Mouse (Mus musculus) cerebellum, adult 9-10 months (tissue): ENCODE results near the gene Trim7.
"Not testable (repeated sequence)": the region's sequence is repeated elsewhere in the genome, so short reads cannot be mapped to it uniquely, and the experiment has no call there.

Source experiments
- DNase-seq: peaks from one replicate; pipeline ENCODE4 v3.0.0; 2022

Trim7 gene

DNA sequence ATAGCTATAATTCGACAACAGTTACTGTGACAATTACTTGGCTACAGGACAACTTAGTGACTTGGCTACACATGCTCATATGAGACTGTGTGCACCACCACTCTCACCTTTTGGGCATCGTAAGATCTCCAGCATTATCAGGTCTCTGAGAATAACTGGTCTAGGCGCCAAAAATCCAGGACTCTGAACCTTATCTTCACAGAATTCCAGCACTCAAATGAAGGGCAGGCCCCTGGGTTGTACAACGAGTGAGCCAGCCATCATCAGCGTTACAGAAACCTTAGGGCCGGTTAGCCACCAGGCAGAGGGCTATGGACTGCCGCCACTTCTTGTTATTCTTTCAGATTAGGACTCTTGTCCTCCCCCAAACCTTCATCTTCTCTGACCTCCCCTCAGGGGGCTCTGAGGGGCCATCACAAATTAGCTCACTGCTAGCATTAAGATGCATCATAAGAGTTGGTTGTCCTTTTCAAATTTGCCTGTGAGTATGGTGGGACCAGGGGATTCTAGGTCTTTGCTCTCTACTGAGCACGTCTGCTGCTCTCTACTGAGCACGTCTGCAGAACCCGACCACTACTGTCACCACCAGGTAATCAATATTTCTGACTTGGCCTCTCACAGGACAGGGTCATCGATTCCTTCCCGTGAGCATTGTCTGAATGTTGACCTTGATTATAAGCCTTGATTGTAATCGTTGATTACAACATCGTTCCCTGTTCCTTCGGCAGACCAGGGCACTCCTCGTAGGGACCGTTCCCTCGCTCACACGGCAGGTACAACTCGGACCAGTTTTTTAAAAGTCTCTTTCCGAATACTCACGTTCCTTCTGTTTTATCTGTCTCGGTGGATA, 26.9 kb downstream of the Trim7 start:
- DNase-seq, result peak; percentile 60

DNA sequence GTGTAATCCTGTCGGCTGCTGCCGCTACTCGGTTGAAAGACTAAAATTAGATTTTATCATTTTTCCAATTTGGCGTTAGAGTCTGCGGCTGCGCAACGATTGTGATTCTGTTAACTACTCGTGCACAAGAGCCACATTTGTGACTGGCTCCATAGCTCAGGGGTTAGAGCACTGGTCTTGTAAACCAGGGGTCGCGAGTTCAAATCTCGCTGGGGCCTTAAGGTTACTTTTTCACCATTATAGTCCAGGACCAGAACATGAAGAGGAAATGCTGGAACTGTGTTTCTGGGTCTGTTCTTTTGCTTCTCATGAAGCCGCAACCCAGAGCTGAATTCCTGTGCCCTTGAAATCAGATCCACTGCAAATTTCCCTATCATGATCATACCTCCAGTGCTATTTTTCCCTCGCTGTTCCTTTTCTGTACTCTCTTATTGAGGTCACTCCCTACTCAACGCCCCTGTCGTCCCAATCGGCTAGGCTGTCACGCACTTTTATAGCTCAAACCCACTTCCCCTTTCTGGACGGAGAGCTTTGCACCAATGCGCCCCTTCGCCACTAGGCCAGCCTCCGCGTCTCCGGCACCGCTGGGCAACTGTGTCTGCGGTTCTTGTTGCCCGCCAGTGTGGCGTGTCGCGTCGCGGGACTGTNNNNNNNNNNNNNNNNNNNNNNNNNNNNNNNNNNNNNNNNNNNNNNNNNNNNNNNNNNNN, 27.7 kb downstream of the Trim7 start:
- DNase-seq, result peak; percentile 94

DNA sequence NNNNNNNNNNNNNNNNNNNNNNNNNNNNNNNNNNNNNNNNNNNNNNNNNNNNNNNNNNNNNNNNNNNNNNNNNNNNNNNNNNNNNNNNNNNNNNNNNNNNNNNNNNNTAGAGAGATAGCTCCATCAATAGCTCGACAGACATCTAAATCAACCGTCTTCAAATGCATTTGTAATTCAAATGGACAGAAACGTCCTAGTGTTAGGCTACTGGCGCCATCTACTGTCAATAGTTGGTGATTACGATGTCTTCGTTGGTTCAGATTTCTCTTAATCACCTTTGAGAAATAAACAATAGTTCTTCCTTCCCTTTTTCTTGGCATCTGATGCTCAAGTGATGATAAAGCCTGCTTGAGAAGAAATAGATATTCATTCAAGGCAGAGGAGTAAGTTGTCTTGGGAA, 33.1 kb downstream of the Trim7 start:
- DNase-seq, result peak; percentile 85

DNA sequence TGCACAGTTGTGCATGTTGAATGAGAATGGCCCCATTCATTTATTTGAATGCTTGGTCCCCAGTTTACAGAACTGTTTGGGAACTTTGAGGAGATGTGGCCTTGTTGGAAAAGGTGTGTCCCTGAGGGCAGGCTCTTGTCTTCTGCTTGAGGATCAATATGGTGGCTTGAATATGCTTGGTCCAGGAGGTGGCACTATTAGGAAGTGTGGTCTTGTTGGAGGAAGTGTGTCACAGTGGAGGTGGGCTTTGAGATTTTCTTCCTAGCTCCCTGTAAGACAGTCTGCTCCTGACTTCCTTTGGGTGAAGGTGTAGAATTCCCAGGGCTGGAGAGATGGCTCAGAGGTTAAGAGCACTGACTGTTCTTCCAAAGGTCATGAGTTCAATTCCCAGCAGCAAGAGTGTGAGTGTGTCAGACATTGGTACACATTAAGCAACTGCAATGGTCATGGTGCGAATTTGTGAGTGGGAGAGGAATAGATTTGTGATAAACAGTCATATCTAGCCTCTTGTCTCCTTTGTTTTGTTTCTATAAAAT, 36.9 kb downstream of the Trim7 start:
- DNase-seq, result no peak

DNA sequence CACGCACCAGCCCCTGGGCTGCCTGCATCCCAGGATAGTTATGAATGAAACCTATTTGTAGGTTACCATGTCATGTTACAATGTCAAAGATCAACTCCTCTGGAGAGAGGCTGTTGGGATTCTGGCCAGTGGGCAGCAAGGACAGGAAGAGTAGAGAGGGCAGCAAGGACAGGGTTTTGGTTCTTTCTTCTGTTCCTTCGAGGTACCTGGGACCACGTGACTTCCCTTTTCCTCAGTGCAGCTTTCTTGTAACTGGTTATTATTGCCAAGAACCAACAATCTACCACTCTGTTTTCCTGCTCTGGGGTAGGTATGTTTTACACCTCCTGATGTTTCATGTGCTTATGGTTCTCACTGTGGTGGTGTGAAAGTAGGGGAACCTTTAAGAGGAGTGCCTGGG, 37.9 kb downstream of the Trim7 start:
- no peak for DNase-seq

DNA sequence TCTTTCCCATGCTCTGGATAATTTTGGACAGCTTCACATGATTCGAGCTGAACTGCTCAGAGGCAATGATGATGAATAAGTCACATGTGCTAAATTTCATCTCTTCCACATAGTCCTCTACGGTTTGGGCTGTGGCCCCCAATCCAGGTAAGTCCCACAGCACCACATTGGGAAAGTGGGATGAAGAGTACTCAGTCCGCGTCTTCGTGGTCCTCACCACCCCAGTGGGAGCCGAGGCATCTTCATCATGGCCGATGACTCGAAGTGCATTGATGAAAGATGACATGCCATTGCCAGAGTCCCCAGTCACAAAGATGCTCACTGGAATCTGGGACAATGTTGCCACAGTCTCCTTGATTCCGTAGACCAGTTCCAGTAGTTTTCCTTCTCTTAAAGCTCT, 40.5 kb downstream of the Trim7 start:
- DNase-seq, result no peak

DNA sequence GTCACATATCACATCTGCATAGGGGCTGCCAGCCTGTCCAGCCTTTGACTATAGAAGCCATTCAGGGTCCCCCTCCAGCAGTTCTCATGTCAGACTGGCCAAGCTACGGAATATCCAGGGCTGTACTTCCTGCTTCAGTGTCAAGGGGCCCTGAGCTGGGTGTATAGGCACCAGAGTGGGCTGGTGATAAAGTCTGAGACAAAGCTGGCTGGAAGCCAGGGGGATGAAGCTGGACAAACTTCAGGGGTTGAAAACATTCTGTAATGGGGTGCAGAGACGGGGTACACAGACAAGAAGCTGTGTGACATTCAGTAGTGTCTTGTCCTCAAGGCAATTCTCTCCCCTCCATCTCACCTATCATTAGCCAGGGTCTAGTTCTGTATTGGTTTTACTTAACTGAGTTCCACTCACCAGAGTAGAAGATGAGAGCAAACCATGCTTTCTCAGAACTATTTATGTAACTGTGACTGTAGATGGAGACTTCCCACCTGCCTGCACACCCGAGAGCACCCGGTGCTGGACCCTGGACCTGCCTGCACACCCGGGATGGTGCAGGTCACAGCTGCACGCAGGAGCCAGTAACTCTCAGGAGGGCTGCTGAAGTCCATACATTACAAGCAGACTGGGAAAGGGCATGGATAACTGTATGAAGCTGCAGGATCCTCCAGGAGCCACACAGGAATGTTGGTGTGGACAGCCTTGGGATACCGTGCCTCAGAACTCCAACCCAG, 43.6 kb downstream of the Trim7 start:
- DNase-seq, result no peak

DNA sequence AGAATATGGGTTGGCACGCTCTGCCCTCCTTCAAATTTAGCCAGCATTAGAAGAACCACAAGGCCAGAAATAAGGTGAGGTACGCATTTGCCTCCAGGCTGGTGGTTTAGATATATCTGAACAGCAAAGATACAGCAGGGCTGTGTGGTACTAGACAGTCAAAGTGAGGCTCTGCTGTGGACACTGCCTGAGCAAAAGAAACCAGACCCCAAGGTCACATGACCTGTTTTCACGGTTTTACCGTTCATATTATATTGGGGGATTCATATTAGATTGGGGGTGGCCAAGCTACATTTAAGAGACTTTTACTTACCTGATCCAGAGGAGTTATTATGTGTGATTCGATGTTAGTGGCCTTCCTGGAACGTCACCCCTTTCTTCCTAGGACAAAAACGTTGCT, 44.8 kb downstream of the Trim7 start:
- DNase-seq, result peak; percentile 3

DNA sequence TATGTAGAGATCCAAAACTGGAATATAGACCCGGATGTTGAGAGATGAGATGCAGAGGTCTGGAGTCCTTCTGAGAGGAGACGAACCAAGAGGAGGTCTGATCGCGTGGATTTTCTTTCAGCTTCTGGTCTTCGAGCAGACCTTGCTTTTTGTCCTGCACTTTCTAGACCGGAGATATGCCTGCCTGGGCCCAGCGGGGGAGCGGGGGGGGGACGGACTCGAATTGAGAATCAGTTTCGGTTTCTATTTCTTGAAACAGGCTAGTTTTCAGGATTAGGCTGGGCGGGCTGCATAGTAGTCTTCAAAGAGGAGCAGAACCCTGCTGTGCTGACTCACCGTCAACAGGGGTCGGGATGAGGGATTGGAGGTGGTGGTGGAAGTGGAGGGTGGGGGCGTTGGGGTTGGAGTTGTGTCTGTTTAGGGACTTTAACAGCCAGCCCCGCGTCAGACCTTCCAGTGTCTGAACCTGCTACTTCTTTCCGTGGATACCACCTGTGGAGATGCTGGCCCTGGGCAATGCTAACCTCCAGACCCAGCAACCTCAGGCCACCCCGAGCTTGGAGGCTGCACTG, 45.3 kb downstream of the Trim7 start, which contains the start of gene Irgm1:
Irgm1 (minus strand) TSS at position 483 of the 572 bp plus-strand sequence.
- DNase-seq, result no peak

DNA sequence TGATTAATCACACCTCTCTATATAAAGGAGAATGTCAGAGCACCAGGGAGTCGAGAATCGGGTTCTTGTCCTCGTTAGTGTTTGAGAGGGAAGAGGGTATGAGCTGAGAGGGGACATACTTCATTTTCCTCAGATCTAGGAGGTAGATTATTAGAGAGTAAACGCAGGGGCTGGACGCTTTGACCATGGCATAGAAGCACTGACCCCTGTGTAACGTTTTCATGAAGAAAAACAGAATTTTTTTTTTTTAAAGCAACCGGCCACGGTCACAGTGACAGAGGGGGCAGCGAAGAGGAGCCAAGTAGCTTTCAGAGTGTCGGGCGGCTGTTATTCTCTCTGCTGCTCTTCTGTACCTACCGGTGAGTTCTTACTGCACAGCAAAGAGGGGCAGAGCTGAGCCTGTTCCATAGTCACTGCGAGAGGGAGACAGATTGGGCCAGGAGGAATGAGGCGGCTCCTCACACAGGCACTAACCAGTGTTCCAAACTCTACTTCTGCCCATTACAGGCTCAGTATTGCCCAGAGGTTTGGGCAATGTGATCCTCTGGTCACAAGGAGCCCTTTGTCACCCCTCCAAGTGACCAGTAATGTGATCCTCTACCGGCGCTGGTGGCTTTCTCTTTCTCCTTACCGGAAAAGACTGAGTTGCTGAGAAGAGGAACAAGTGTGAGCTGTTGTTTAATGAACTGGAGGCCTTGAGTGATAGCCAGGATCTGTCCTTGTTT, 46.0 kb downstream of the Trim7 start:
- no peak for DNase-seq

DNA sequence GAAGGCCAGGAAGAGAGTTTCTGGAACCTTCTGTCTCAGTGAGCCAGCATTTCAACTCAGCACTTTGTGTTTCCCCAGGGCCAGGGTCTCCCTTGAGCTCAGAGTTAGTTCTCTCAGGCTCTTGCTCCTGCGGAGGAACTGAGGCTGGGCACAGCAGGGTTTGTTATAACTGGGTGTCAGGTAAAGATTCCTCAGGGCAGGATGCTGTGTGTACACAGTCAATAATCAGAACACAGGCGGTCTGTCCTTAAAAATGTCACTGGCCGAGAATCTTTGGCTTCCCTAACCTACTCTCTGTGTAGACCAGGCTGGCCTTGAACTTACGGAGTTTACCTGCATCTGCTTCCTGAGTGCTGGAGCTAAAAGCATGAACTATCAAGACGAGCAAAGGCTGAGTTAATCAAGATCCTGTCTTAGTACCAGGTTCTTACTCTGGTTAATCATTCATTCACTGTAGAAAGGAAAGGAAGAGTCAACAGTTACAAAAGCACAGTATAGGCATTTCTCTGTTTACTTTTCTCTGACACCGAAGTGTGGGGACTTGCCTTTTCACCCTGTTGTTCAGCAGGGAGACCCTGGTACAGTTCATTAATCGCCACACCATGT, 46.9 kb downstream of the Trim7 start:
- DNase-seq, result no peak

DNA sequence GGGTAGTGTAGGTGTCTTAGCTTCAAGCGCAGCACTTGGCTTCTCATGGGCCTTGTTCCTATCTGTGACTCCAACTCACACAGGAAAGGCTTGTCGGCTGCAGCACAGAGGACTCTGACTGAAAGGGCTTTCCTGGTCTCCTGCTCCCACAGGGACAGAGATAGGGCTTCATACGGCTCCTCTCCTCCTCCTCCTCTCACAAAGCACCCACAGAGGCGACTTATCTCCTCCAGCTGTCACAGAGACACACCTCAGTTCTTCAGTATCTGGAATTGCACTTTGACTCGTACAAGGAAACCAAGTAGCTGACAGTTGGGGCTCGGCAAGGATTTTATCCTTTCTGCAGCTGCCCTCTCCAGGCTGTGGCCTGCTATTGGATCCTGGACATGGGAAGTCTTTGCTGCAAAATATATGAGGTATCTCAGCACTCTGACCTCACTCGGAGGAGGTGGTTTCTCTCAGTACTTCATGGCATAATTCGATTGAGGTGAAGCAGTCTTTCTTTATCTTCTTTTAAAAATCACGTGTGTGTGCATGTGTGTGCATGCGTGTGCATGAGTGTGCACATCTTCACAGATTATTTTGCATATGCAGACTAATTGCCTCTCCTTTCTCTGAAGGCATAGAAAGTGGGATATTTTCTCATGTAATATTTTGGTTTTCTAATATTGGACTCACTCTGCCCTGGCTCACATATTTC, 47.8 kb downstream of the Trim7 start:
- DNase-seq, result no peak

DNA sequence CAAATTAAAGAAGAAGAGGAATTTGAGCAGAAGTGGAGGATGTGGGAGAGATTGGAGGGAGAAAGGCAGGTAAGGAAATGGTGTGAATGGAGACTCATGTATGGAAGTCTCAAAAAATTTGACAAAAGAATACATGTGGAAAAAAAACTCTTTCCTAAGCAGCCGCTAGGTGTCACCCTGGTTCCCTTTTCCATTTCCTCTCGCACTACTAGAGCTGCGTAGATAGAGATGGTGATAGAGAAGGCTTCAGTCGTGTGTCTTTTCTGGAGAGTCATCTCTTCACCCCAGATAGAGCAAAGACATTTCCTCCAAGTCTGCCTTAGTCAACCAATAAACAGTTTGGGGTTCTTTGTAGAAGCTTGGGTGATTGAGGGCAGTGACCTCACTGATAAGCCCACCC, 48.5 kb downstream of the Trim7 start:
- DNase-seq, result peak; percentile 63

DNA sequence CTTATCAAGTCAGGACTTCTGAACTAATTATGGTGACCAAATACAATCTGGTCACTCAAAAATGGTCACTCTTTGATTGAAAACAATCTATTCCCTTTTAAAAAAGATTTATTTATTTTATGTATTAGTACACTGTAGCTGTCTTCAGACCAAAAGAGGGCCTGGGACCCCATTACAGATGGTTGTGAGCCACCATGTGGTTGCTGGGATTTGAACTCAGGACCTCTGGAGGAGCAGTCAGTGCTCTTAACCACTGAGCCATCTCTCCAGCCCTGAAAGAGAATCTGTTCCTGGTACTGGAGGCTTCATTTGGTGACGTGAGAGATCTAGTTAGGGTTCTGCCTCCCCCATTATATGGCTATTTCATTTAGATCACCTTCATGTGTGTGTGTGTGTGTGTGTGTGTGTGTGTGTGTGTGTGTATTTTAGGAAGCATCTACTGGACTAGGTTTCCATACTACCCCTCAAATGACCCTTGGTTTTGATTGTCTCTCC, 49.5 kb downstream of the Trim7 start:
- DNase-seq, result not testable (repeated sequence)

DNA sequence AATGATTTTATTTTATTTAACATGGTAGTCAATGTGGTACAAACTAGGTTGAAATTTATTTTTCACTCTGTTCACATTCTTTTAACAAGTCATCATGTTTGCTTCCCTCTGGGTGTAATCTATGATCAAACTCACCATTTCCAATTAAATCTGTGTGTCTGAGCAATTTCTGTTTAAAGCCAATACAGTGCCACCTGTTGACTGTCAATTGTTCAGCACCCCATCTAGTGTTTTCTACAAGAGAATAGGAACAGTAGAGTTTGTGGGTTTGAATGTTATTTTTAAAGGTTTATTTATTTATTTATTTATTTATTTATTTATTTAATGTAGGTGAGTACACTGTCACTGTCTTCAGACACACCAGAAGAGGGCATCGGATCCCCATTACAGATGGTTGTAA, 50.7 kb downstream of the Trim7 start:
- DNase-seq, result no peak

DNA sequence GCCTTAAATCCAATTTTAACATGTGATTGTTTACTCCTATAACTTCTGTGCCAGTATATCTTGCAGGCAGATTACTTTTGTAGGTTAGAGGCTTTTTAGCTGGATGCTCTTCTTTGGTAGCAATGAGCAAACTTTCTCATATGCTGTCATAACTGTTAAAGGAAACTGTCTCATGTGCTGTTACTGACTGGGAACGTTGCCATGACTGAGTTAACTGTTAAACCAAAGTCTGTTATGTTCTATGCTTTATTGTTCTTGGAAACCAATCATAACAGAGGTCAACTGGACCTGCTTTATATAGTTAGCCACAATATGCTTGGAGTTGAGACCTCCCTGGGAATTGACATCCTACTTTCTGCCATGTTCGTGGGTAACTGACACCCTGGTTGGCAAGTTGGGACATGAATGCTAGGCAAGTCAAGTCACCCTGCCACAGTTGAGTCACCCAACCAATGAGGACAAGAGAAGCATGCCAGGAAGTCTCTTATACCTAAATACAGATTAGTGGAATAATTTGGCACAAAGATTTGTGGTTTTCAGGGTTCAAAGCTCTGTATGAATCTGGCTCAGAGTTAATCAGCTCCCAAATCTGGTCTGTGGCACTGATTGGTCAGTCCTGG, 73.0 kb downstream of the Trim7 start:
- no peak for DNase-seq

DNA sequence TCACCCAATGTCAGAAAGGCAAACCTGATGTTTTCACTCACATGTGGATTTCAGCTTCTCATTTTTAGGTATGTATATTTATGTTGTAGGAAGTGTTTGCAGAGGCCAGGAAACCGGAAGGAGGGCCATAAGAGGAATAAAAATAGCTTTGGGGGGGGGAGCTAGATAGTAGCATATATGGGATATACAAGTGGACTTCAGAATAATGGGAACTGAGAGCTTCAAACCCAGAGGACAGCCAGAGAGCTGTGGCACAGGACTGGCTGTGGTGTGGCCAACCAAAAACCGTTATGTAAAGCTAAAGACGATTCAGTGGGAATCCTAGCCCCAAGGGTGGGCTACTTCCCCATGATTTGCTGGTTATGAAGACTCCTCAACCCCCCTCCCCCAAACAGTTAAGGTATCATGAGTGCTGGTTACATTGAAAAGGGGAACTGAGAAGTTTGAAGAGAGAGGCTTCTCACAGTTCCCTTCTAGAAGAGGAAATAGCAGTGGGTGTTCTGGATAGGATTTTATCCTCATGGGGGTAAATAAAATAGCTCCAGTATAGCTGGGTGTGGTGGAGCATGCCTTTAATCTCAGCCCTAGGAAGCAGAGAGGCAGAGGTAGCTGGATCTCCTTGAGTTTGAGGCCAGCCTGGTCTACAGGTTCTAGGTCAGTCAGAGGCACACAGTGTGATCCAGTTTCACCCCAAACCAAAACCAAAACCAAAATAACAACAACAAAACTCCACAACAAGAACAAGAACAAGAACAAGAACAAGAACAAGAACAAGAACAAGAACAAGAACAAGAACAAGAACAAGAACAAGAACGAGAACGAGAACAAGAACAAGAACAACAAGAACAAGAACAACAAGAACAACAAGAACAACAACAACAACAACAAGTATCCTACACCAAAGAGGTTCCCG, 75.0 kb downstream of the Trim7 start:
- DNase-seq, result not testable (repeated sequence)

DNA sequence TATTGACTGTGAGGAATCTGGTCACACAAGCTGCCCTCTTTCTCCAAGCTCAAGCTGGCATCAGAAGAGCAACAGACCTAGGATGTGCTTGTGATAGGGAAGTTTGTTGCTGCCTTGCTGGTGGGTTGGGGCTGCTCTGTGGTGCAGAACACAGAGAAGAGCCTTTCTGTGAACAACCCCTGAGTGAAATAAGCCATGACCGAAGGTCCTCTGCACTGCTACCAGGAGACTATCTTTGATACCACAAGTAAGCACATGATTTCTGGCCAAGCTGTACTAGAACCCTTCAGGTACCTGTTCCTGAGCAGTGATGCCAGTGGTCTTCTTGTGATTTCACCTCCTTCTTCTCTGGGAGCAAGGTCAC, 75.6 kb downstream of the Trim7 start:
- not testable (repeated sequence) for DNase-seq
